Mouse (Mus musculus) lung, embryonic 16.5 days (tissue): Measurements from ENCODE around the gene Klf5. TPM values are rescaled to one million over a fixed set of nuclear protein-coding genes. Genes with fewer than 3 reads are reported as not detected.

ENCODE experiments used
- ATAC-seq: fragments of 200-750 bp; cut with Nextera tagmentation; 2 replicates; pipeline ENCODE4 v1.8.0; 2017; ENCODE audit warnings: low read depth, mild to moderate bottlenecking, moderate library complexity
- H3K27ac ChIP-seq: fragments of 300-500 bp; sonication (generic); 2 replicates; pipeline ENCODE4 v1.5.1; 2014; ENCODE audit warnings: mild to moderate bottlenecking, control low read depth, low read length
- H3K27me3 ChIP-seq: fragments of 300-500 bp; sonication (generic); 2 replicates; pipeline ENCODE4 v1.6.1; 2014; ENCODE audit warnings: low read depth, low read length, mixed read lengths; ENCODE audit not compliant: control insufficient read depth, insufficient read depth
- H3K36me3 ChIP-seq: fragments of 300-500 bp; sonication (generic); 2 replicates; pipeline ENCODE4 v1.6.1; 2014; ENCODE audit warnings: low read length; ENCODE audit not compliant: control insufficient read depth, insufficient read depth
- H3K4me1 ChIP-seq: fragments of 300-500 bp; sonication (generic); replicated peaks from 2 replicates; pipeline ENCODE4 v1.6.1; 2014; ENCODE audit warnings: low read length, mixed read lengths; ENCODE audit not compliant: control insufficient read depth, insufficient read depth
- H3K4me2 ChIP-seq: fragments of 300-500 bp; sonication (generic); 2 replicates; pipeline ENCODE4 v1.6.1; 2014; ENCODE audit warnings: low read depth, low read length, control low read depth
- H3K4me3 ChIP-seq: fragments of 300-500 bp; sonication (generic); 2 replicates; pipeline ENCODE4 v1.5.1; 2014; ENCODE audit warnings: mild to moderate bottlenecking, low read length, control low read depth
- H3K9ac ChIP-seq: fragments of 300-500 bp; sonication (generic); 2 replicates; pipeline ENCODE4 v1.6.1; 2014; ENCODE audit warnings: low read length, control low read depth
- H3K9me3 ChIP-seq: fragments of 300-500 bp; sonication (generic); 2 replicates; pipeline ENCODE4 v1.6.1; 2016; ENCODE audit warnings: low read length; ENCODE audit not compliant: control insufficient read depth
- WGBS: fragments of 180-500 bp; shearing (Covaris S2); extraction: QIAGEN DNeasy Blood & Tissue Kit; methylation state at CpG from one replicate; pipeline ENCODE4 v1.1.7; 2014; 5-methylcytosine and 5-hydroxymethylcytosine counted together
- polyA plus RNA-seq: library from polyadenylated mRNA; unstranded; fragments of >200 nt; fragmentation: Nextera tagmentation; extraction: Ambion mirVana; gene quantifications from 2 replicates; pipeline ENCODE4 v1.2.1, GENCODE M21; 2015

The Klf5 gene
- polyA plus RNA-seq, 1 experiment from 2014 or later, result 35.7 TPM

DNA sequence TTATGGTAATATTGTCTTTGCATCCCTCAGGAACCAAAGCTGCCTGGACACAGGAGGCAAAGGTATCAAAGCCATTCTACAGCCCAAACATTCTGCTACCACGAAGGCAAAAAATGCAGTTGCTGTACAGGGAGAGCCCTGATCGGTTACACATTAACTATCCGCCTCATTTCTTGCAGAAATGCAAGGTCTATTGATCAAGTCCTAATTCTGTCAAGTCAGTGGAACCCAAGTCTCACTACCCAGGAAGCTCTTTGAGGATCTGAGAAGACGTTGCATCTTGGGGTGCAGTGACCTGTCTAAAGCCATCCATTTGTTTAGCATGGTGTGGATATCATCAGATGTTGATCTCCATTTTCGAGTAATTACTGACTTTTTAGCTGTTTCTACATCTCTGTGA, 18.1 kb upstream of the Klf5 start:
- no peaks in the 10 kb centered on the region for H3K36me3 ChIP-seq
- no peaks in the 10 kb centered on the region for H3K4me1 ChIP-seq
- ATAC-seq, result no peak
- no peaks in the 10 kb centered on the region for H3K27me3 ChIP-seq
- no peak overlapping the region for H3K9ac ChIP-seq
- H3K27ac ChIP-seq, result no peak overlapping the region
- 66% methylated on average over 5 of the region's 5 CpGs for WGBS
- no peaks in the 10 kb centered on the region for H3K9me3 ChIP-seq
- H3K4me3 ChIP-seq, result no peak overlapping the region
- H3K4me2 ChIP-seq, result no peak overlapping the region

DNA sequence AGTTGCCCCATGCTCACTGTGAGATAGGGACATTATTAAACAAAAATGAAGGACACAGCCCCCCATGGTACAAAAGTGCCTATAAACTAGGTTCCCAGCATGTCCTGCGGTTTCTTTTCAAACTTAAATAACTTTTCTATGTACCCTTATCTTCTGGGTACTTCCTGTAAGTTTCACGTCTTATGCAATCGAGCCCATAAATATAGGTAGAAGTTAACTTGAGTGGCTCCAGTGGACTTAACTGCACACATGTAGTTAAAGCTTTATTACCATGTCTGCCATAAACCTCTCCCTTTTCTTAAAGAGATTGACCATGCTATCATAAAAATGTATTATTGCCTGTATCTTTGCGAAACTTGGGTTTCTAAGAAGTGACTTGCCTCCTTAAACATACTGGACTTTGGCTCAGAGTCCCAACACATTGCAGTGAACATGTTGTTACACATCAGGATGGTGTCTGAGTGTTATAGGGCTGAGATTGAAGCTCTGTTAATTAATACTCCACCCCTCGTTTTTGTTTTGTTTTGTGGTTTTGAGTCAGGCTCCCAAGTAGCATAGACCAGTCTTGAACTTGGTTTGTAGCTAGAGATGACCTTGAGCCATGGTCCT, 17.6 kb upstream of the Klf5 start:
- 68% methylated on average over 5 of the region's 5 CpGs for WGBS

DNA sequence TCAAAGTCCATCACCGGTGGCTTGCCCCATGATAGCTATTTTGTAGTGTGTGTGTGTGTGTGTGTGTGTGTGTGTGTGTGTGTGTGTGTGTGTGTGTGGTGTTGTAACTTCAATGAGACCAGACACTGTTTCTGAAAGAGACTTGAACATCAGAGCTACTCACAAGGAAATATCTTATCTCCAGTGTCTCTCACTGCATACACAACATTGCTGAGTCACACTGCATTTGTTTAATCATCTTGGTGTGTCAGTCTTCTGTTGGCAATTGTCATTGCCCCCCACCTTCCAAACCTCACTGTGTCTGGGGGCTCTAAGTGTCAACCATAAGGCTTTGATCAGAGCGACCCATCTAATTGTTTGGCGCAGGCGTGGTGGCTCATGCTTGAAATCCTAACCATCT, 13.0 kb upstream of the Klf5 start:
- no peak for ATAC-seq
- Histone ChIP-seq H3K4me1 (no peaks in the 10 kb centered on the region), H3K27ac (no peak overlapping the region), H3K27me3 (no peaks in the 10 kb centered on the region), H3K9me3 (no peaks in the 10 kb centered on the region), H3K4me3 (no peak overlapping the region), H3K4me2 (no peak overlapping the region), H3K36me3 (no peaks in the 10 kb centered on the region), H3K9ac (no peak overlapping the region)
- 93% methylated on average over 4 of the region's 4 CpGs for WGBS

More for the DNA sequence above, 17.6 kb upstream of the Klf5 start:
- Histone ChIP-seq H3K27me3 (no peaks in the 10 kb centered on the region), H3K36me3 (no peaks in the 10 kb centered on the region), H3K4me3 (no peak overlapping the region), H3K9ac (no peak overlapping the region), H3K9me3 (no peaks in the 10 kb centered on the region), H3K27ac (no peak overlapping the region), H3K4me2 (no peak overlapping the region), H3K4me1 (no peaks in the 10 kb centered on the region)
- ATAC-seq, result no peak

DNA sequence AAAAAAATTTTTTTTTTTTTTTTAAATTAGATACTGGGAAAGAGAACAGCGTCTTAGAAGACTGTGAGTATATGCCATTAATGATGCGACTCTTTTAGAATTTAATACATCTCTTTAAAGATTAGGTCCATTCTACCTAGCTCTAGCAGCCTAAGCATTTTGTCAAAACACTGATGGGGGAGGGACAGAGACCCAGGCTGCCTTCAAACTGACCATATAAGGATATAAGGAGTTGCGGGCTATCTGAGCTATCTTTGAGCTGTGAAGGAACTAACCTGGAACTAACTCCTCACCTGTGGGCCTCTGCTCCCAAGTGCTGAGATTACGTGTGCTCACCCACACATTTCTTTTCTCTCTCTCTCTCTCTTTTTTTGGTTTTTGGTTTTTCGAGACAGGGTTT, 6.3 kb upstream of the Klf5 start:
- no peaks in the 10 kb centered on the region for H3K36me3 ChIP-seq
- H3K9ac ChIP-seq, result no peak overlapping the region
- ATAC-seq, result no peak
- no peak overlapping the region for H3K4me3 ChIP-seq
- no peak overlapping the region for H3K27ac ChIP-seq
- no peaks in the 10 kb centered on the region for H3K4me1 ChIP-seq
- no peaks in the 10 kb centered on the region for H3K27me3 ChIP-seq
- 95% methylated on average over 5 of the region's 5 CpGs for WGBS
- H3K4me2 ChIP-seq, result no peak overlapping the region
- H3K9me3 ChIP-seq, result no peaks in the 10 kb centered on the region

DNA sequence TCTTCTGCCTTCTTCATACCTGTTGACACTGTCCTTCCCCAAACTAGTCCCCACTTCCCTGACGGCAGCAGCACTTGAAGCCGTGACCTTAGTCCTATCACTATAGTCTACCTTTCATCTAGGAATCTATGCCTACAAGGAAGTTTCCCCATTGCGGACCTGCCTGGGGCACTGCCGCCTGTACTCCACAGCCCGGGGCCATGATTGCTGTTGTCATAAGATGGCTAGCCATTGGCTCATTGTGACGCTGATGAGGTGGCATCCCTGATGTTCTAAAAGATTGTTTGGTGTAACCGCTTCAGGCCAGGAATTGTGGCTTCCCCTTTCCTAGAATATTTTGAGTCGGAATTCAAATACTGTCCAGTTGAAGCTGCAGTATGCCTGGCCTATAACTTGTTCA, 4.1 kb upstream of the Klf5 start:
- 82% methylated on average over 8 of the region's 8 CpGs for WGBS
- H3K9ac ChIP-seq, result no peak overlapping the region
- H3K9me3 ChIP-seq, result no peaks in the 10 kb centered on the region
- no peaks in the 10 kb centered on the region for H3K36me3 ChIP-seq
- peaks cover 3% of the 10 kb centered on the region; the same call in 1 of the 2 replicates for H3K4me1 ChIP-seq
- H3K4me2 ChIP-seq, result no peak overlapping the region
- H3K27me3 ChIP-seq, result peaks cover 3% of the 10 kb centered on the region
- no peak overlapping the region for H3K4me3 ChIP-seq
- ATAC-seq, result no peak
- H3K27ac ChIP-seq, result no peak overlapping the region

DNA sequence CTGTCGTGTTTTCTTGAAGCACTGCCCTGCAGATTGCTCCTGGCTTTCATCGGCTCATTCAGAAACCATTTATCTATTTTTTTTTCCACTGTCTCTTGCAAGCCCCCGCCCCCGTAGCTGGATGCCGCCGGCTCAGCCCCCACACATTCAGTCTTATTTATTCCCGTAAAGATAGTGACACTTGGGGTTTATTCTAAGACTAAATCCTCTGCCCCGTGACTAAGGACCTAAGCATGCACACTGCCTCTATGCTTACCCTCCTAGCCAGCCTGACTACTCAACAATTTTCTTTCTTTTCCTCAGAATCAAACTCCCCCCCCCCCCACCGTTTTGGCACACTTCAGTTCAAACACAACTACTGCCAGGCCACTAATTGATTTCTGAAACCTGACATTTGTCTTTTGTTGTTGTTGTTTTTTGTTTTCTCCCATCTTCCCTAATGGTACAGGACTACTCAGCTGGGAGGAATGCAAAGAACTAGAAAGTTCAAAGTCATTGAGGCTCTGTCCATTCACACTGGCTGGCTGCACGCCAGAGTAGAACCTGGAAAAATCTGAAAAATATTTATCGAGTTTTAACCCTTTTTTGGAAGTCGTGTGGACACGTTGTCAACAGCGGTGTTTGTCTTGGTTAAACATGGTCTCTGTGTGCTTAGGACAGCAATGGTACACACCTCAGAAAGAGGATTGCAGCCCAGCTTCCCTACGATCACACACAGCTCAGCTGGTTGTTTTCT, 2.7 kb upstream of the Klf5 start:
- H3K4me2 ChIP-seq, result no peak overlapping the region
- no peak overlapping the region for H3K9ac ChIP-seq
- H3K27me3 ChIP-seq, result peaks cover 6% of the 10 kb centered on the region
- no peak overlapping the region for H3K27ac ChIP-seq
- 28% methylated on average over 15 of the region's 15 CpGs for WGBS
- no peaks in the 10 kb centered on the region for H3K36me3 ChIP-seq
- peaks cover 5% of the 10 kb centered on the region; the same call in 1 of the 2 replicates for H3K4me1 ChIP-seq
- no peak overlapping the region for H3K4me3 ChIP-seq
- ATAC-seq, result no peak
- H3K9me3 ChIP-seq, result no peaks in the 10 kb centered on the region

DNA sequence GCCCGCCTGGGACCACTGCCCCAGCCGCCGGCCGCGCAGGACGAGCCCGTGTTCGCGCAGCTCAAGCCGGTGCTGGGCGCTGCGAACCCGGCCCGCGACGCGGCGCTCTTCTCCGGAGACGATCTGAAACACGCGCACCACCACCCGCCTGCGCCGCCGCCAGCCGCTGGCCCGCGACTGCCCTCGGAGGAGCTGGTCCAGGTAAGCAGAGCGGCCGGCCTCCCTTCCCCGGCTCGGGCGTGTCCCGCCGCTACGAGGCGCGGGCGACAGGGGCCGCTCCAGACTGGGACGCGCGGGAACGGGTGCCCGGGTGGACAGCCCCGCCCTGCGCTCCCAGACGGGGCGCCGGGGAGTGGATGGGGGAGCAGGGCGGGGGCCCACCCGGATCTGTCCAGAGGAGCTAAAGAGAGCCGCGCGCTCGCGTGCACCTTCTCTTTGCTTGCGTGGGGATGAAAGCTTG, 561 bp downstream of the Klf5 start:
- Histone ChIP-seq H3K9ac (peak overlapping the region; percentile 85), H3K4me3 (peak overlapping the region; percentile 82), H3K36me3 (peaks cover 3% of the 10 kb centered on the region; the same call in 1 of the 2 replicates), H3K27ac (peak overlapping the region; percentile 92), H3K9me3 (no peaks in the 10 kb centered on the region), H3K4me2 (peak overlapping the region; percentile 98), H3K27me3 (peaks cover 6% of the 10 kb centered on the region), H3K4me1 (peaks cover 7% of the 10 kb centered on the region; the same call in 1 of the 2 replicates)
- ATAC-seq, result peak; percentile 71
- WGBS, result 0% methylated on average over 55 of the region's 60 CpGs

DNA sequence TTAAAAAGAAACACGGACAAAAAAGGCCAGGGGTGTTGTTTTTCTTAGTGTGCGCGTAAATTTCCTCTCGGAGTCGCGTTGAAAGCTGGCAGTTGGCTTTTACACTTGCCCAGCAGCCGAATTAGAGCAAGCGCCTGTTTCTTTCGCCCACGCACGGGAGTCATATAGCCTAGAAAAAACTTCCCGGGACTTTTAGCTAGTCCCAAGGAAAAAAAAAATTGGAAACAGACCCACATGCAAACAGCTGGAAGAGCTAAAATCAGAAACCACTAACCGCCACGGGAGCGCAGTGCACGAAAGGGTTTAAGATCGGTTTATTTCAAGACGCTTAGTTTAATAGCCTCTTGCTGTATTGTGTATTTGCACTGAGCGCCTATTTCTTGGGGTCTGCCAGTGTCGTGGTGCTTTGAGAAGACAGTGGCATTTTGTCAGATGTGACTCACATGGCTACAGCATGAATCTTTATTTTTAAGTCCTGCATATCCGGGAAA, 1.3 kb downstream of the Klf5 start:
- no peak for ATAC-seq
- Histone ChIP-seq H3K9me3 (no peaks in the 10 kb centered on the region), H3K27me3 (peaks cover 6% of the 10 kb centered on the region), H3K4me3 (peak overlapping the region; percentile 82), H3K36me3 (peaks cover 3% of the 10 kb centered on the region; the same call in 1 of the 2 replicates), H3K27ac (peak overlapping the region; percentile 92), H3K4me2 (peak overlapping the region; percentile 98), H3K4me1 (peaks cover 7% of the 10 kb centered on the region; the same call in 1 of the 2 replicates), H3K9ac (peak overlapping the region; percentile 85)
- WGBS, result 2% methylated on average over 21 of the region's 21 CpGs

DNA sequence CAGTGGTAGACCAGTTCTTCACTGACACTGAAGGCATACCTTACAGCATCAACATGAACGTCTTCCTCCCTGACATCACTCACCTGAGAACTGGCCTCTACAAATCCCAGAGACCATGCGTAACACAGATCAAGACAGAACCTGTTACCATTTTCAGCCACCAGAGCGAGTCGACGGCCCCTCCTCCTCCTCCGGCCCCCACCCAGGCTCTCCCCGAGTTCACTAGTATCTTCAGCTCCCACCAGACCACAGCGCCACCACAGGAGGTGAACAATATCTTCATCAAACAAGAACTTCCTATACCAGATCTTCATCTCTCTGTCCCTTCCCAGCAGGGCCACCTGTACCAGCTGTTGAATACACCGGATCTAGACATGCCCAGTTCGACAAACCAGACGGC, 3.0 kb downstream of the Klf5 start:
- 49% methylated on average over 11 of the region's 11 CpGs for WGBS

More for the DNA sequence above, 3.0 kb downstream of the Klf5 start:
- no peaks in the 10 kb centered on the region for H3K9me3 ChIP-seq
- peaks cover 3% of the 10 kb centered on the region; the same call in 1 of the 2 replicates for H3K36me3 ChIP-seq
- peak overlapping the region; percentile 82 for H3K4me3 ChIP-seq
- no peak overlapping the region for H3K27ac ChIP-seq
- peaks cover 6% of the 10 kb centered on the region for H3K27me3 ChIP-seq
- peak overlapping the region; percentile 98 for H3K4me2 ChIP-seq
- H3K9ac ChIP-seq, result no peak overlapping the region
- peaks cover 11% of the 10 kb centered on the region for H3K4me1 ChIP-seq
- ATAC-seq, result no peak
